Mouse (Mus musculus) lung, adult 2 months (tissue): ENCODE data around the gene Pnmt.

Experiments used
- CTCF ChIP-seq: fragments of 200-500 bp; IDR thresholded peaks from 2 replicates; pipeline ENCODE4 v1.5.1; 2011; ENCODE audit warnings: mild to moderate bottlenecking, low read length, control low read depth; ENCODE audit not compliant: insufficient read depth
- POLR2A ChIP-seq: fragments of 200-500 bp; IDR thresholded peaks from 2 replicates; pipeline ENCODE4 v1.6.1; 2011; ENCODE audit warnings: low read depth, mild to moderate bottlenecking, control low read depth, low read length, borderline replicate concordance; ENCODE audit errors: extremely low read depth

GRCm38 (mm10) chr11:98426592-98426991, 40.3 kb downstream of the Pnmt start:
- no peak for TF ChIP-seq CTCF
- TF ChIP-seq POLR2A = no peak
